Mouse (Mus musculus) intestine, embryonic 15.5 days (tissue): ENCODE data around the gene Hoxa4. TPM values are rescaled to one million over a fixed set of nuclear protein-coding genes. Genes with fewer than 3 reads are reported as not detected.

Source experiments
- ATAC-seq: fragments of 200-750 bp; cut with Nextera tagmentation; 2 replicates; pipeline ENCODE4 v1.8.0; 2017; ENCODE audit warnings: moderate TSS enrichment, moderate library complexity
- H3K27ac ChIP-seq: fragments of 300-500 bp; sonication (generic); 2 replicates; pipeline ENCODE4 v1.5.1; 2015; ENCODE audit warnings: mild to moderate bottlenecking, inconsistent platforms
- H3K27me3 ChIP-seq: fragments of 300-500 bp; sonication (generic); replicated peaks from 2 replicates; pipeline ENCODE4 v1.6.1; 2015; ENCODE audit warnings: inconsistent platforms
- H3K36me3 ChIP-seq: fragments of 300-500 bp; sonication (generic); 2 replicates; pipeline ENCODE4 v1.6.1; 2015; ENCODE audit warnings: inconsistent platforms
- H3K4me1 ChIP-seq: fragments of 300-500 bp; sonication (generic); replicated peaks from 2 replicates; pipeline ENCODE4 v1.6.1; 2015; ENCODE audit warnings: inconsistent platforms
- H3K4me2 ChIP-seq: fragments of 300-500 bp; sonication (generic); replicated peaks from 2 replicates; pipeline ENCODE4 v1.6.1; 2015; ENCODE audit warnings: mild to moderate bottlenecking, inconsistent platforms
- H3K4me3 ChIP-seq: fragments of 300-500 bp; sonication (generic); replicated peaks from 2 replicates; pipeline ENCODE4 v1.5.1; 2015; ENCODE audit warnings: inconsistent platforms
- H3K9ac ChIP-seq: fragments of 300-500 bp; sonication (generic); 2 replicates; pipeline ENCODE4 v1.6.1; 2015; ENCODE audit warnings: inconsistent platforms
- H3K9me3 ChIP-seq: fragments of 300-500 bp; sonication (generic); 2 replicates; pipeline ENCODE4 v1.6.1; 2016; ENCODE audit warnings: inconsistent platforms
- WGBS: fragments of 180-500 bp; shearing (Covaris S2); methylation state at CpG from one replicate; pipeline ENCODE4 v1.1.7; 2015; 5-methylcytosine and 5-hydroxymethylcytosine counted together
- polyA plus RNA-seq: library from polyadenylated mRNA; unstranded; fragments of >200 nt; fragmentation: Nextera tagmentation; extraction: Ambion mirVana; gene quantifications from 2 replicates; pipeline ENCODE4 v1.2.1, GENCODE M21; 2015

Hoxa4 gene
- polyA plus RNA-seq, 1 experiment from 2014 or later, result 4.5 TPM

DNA sequence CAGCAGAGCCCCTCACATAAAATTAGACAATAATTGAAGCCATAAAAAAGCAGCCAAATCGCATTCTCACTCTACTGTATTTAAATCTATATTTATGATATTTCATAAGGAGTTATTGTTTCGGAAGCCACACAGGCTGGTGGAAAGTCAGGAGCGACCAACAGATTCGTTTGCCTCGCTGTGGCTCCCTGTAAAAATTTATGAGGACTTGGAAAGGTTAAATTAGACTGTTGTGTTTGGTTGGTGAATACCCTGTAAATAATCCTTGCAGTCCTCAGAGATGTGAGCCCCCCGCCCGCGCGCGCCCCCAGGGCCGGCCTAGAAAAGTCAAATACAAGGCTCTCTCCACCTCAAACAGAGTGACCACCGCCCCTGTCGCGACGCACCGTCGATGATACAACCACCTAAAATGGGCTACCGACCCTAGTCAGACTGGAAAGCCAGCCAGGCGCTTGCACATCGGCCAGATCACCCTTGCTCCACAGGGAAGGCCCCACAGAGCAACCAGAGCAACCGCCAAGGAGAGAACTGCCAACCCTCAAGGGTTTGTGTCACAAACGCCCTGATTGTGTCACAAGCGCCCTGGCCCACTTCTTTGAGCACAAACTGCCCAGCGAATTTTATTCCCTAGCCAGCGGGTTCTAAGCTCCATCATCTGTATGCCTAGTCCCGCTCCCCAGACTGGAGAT, 35.2 kb upstream of the Hoxa4 start:
- Histone ChIP-seq H3K27ac (peak overlapping the region; percentile 32; the same call in 1 of the 2 replicates), H3K4me2 (peak overlapping the region; percentile 50), H3K4me3 (peak overlapping the region; percentile 6; the same call in 1 of the 2 replicates), H3K36me3 (no peaks in the 10 kb centered on the region), H3K9ac (no peak overlapping the region), H3K27me3 (peaks cover 90% of the 10 kb centered on the region), H3K9me3 (no peaks in the 10 kb centered on the region), H3K4me1 (0 out of 2 replicates have a peak, but pooled peaks cover 7% of the 10 kb centered on the region)
- WGBS, result 4% methylated on average over 26 of the region's 26 CpGs
- no peak for ATAC-seq

DNA sequence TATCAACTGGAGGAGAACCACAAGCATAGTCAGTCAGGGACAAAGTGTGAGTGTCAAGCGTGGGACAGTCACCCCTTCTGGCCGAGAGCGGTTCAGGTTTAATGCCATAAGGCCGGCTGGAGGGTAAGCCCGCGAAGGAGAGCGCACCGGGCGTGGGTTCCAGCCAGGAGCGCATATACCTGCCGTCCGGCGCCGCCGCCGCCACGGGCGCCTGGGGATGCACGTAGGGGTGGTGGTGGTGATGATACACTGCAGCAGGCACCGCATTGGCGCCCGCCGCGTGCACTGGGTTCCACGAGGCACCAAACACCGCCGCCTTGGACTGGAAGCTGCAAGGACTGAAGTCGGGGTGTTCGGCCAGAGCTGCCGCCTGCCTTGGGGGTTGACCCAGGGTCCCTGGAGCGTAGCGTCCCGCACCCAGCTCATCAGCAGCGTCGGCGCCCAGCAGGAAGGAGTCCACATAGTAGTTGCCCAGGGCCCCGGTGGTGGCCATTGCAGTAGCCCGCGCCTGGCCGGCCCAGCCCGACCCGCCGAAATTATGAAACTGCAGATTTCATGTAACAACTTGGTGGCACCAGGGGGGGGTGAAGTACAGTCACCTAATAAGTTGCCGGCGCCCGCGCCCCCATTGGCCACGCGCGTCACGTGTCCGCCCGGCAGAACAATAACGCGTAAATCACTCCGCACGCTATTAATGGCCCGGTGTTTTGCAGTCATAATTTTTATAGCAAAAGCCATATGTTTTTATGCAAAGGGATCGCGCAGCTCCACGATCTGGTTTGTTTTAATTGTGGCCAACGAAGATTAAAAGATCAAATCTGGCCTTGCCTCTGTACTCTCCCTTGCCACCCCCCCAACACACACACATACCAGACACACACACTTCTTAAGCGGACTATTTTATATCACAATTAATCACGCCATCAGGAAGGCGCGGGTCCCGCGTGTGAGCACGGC, 34.3 kb upstream of the Hoxa4 start:
- Histone ChIP-seq H3K9ac (peak overlapping the region; percentile 37), H3K36me3 (no peaks in the 10 kb centered on the region), H3K4me3 (peak overlapping the region; percentile 38), H3K4me2 (peak overlapping the region; percentile 50), H3K27ac (peak overlapping the region; percentile 40; the same call in 1 of the 2 replicates), H3K9me3 (no peaks in the 10 kb centered on the region), H3K27me3 (peaks cover 93% of the 10 kb centered on the region), H3K4me1 (peaks cover 11% of the 10 kb centered on the region; the same call in 1 of the 2 replicates)
- peak; percentile 27; the same call in 1 of the 2 replicates for ATAC-seq
- 2% methylated on average over 69 of the region's 69 CpGs for WGBS

DNA sequence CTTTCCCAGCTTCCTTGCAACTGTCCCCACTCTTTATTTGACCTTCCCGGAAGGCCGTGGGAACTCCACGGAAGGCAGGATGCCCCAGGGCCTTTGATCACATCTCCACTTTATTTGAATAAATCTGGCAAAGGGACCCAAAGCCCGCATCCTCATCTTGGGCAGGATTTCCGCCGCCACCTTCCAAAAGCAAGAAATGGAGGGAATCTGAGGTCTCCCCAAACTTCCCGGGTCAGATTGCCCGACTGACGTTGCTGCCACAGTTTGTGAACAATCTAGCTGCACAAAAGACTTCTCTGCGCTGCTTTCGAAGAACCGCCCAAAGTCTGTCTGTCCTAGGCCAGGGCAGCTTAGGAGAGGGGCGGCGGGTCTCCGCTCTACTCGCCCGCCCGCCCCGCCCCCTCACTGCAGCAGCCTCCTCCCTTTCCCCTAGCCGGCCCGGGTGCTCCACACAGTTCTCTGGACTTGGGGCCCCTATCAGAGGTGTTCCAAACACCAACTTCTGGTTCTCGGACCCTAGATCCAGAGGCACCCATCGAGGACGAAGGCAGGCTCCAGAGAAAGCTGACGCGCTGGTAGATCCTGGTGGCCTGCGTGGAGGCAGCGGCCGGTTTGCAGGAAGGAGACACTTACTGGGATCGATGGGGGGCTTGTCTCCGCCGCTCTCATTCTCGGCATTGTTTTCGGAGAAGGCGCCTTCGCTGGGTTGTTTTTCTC, 33.5 kb upstream of the Hoxa4 start:
- Histone ChIP-seq H3K9ac (peak overlapping the region; percentile 37), H3K27ac (no peak overlapping the region), H3K4me1 (peaks cover 11% of the 10 kb centered on the region; the same call in 1 of the 2 replicates), H3K4me2 (peak overlapping the region; percentile 50), H3K9me3 (no peaks in the 10 kb centered on the region), H3K27me3 (peaks cover 92% of the 10 kb centered on the region), H3K36me3 (no peaks in the 10 kb centered on the region), H3K4me3 (peak overlapping the region; percentile 38)
- ATAC-seq, result no peak
- 2% methylated on average over 35 of the region's 36 CpGs for WGBS

DNA sequence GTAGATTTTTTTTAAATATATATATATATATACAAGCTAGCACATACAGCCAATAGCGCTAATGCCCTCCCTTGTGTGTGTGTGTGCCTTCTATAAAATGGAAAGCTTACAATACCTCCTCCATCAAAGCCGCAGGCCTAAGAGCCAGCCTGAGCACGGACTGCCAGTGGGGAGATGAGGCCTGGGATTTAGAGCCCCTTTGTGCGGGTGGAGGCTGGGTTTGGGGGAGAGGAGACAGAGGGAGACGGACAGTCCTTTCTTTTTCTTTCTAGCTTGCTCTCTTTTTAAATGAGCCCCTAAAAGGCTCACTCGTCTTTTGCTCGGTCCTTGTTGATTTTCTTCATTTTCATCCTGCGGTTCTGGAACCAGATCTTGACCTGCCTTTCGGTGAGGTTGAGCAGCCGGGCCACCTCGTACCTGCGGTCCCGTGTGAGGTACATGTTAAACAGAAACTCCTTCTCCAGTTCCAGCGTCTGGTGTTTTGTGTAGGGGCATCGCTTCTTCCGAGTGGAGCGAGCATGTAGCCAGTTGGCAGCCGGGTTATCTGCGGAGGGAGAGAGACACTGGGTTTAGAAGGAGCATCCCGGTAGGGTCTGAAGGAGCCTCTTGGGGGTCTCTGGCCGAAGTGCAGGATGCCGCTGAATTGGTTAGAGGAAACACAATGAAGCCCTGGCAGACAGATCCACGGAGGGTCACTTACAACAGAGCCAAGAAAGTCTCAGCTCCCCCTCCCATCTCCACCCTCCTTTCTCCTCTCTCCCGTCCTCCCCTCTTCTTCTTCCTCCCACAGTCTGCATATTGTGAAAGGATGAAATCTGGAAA, 32.6 kb upstream of the Hoxa4 start:
- no peaks in the 10 kb centered on the region for H3K9me3 ChIP-seq
- no peak for ATAC-seq
- H3K4me1 ChIP-seq, result peaks cover 11% of the 10 kb centered on the region; the same call in 1 of the 2 replicates
- peaks cover 92% of the 10 kb centered on the region for H3K27me3 ChIP-seq
- peak overlapping the region; percentile 50 for H3K4me2 ChIP-seq
- peak overlapping the region; percentile 38 for H3K4me3 ChIP-seq
- H3K9ac ChIP-seq, result no peak overlapping the region
- H3K36me3 ChIP-seq, result no peaks in the 10 kb centered on the region
- H3K27ac ChIP-seq, result no peak overlapping the region
- 10% methylated on average over 24 of the region's 24 CpGs for WGBS

DNA sequence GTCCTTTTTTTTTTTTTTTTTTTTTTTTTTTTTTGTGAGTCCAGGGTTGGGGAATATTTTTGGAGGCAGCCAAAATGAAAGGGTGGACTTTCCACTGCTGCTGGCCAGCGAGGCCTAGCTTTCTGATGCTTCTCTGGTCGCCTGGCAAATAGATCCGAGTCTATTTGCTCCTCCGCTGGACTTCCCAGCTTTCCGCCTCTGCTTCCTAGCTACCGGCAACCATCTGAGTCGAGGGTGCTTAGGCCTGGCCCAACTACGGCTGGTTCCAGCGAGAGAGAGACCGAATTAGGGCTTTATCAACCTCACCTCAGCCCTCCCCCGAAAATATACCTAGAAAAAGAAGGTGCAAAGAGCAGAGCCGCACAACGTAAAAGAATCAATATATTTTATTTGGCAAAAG, 31.2 kb upstream of the Hoxa4 start:
- peaks cover 94% of the 10 kb centered on the region for H3K27me3 ChIP-seq
- ATAC-seq, result no peak
- 0 out of 2 replicates have a peak overlapping the region, but pooled peaks have one; percentile 11 for H3K4me3 ChIP-seq
- H3K27ac ChIP-seq, result 0 out of 2 replicates have a peak overlapping the region, but pooled peaks have one; percentile 13
- H3K4me2 ChIP-seq, result peak overlapping the region; percentile 94
- peaks cover 11% of the 10 kb centered on the region; the same call in 1 of the 2 replicates for H3K4me1 ChIP-seq
- no peak overlapping the region for H3K9ac ChIP-seq
- WGBS, result 41% methylated on average over 13 of the region's 13 CpGs
- no peaks in the 10 kb centered on the region for H3K9me3 ChIP-seq
- no peaks in the 10 kb centered on the region for H3K36me3 ChIP-seq

DNA sequence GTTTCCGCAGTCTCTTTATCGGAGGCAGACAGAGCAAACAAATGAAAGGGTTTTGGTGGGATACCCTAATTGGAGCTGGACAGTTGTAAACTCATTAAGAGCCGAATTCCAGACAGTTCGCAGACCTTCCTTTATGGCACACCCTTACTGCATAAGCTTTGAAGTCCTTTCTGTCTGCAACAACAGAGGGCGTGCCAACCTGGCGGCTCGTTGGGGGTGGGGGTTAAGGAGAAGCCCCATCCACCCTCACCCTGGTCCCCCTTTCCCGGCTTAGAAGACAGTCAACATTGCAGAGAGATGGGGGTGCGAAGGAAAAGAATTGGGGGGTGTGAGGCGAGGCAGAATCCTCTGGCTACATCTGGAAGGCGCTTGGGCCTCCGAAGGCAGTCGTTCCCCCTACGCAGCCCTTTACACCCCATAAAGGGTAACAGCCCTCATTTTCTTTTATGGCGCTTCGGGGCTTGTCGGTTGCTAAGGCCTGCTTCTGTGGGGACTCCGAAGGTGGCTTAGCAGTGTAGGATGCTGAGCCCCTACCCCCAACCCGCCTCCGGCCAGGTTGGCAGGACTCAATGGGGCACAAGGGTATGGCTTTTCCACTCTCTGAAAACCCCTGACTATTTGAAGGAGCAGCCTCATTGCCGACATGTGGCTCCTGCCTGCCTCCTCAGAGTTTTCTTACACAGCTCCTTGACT, 30.6 kb upstream of the Hoxa4 start:
- Histone ChIP-seq H3K9ac (no peak overlapping the region), H3K36me3 (no peaks in the 10 kb centered on the region), H3K9me3 (no peaks in the 10 kb centered on the region), H3K27ac (peak overlapping the region; percentile 72), H3K4me2 (peak overlapping the region; percentile 94), H3K27me3 (peaks cover 94% of the 10 kb centered on the region), H3K4me1 (peaks cover 11% of the 10 kb centered on the region; the same call in 1 of the 2 replicates), H3K4me3 (peak overlapping the region; percentile 55)
- 10% methylated on average over 21 of the region's 21 CpGs for WGBS
- peak; percentile 46 for ATAC-seq

DNA sequence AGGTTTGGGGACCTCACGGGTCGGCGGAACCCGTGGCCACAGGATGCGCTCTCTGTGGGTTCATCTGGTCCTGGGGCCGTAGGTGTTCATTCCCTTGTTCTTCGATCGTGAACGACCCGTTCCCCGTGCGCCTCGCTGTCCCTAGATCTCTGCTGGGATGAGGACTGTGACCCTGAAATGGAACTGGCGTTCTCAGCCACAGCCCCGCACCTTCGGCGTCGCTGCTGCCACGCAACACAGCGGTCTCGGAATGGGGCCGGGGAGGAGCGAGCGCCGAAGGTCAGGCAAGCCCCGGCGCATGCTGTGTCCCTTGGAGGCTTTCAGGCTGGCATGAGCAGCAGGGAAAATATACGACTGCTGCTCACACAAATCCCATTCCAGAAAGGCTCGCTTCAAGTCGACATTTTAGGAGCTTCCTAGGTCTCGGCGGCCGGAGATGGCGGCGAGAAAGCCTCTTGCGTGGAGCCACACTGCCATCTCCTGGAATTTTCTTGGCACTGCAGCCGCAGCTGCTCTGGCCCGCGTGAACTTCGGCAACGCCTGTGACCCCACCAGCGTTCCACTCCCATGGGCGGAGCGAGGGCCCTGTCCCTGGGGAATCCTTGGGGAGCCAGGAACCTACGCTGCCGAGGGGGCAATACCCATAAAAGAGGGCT, 29.9 kb upstream of the Hoxa4 start, which contains the start of gene Hoxa7:
TSS of gene Hoxa7 (minus strand) at position 518 of the 656 bp plus-strand sequence.
- Histone ChIP-seq H3K27me3 (peaks cover 92% of the 10 kb centered on the region), H3K36me3 (no peaks in the 10 kb centered on the region), H3K4me2 (peak within 1 kb of the TSS; percentile 94), H3K4me3 (peak within 1 kb of the TSS; percentile 55), H3K27ac (peak within 1 kb of the TSS; percentile 77), H3K4me1 (peaks cover 17% of the 10 kb centered on the region), H3K9me3 (no peaks in the 10 kb centered on the region), H3K9ac (peak within 1 kb of the TSS; percentile 62)
- 1% methylated on average over 46 of the region's 46 CpGs for WGBS
- ATAC-seq, result peak; percentile 68

DNA sequence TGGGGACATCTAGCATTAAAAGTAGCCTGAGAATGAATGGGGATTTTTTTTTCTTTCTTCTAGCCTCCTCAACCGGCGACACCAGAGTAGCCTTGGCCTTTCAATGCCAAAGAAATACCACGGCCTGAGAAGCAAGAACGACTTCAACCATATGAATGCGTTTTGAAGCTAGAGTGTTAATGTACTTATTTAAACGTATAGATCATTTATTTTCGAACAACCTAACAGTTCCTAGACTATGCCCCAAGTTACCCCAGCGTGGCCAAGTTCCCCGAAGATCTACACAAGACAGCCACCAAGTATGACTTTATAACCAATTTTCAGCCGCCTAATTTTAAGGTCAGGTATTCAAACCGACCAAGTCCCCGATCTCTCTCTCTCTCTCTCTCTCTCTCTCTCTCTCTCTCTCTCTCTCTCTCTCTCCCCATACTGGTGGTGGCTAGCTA, 29.3 kb upstream of the Hoxa4 start:
- Histone ChIP-seq H3K4me3 (peak overlapping the region; percentile 55), H3K36me3 (no peaks in the 10 kb centered on the region), H3K27ac (no peak overlapping the region; the same call in 1 of the 2 replicates), H3K27me3 (peaks cover 92% of the 10 kb centered on the region), H3K9me3 (no peaks in the 10 kb centered on the region), H3K4me2 (peak overlapping the region; percentile 94), H3K9ac (peak overlapping the region; percentile 62; the same call in 1 of the 2 replicates), H3K4me1 (peaks cover 17% of the 10 kb centered on the region)
- WGBS, result 19% methylated on average over 12 of the region's 12 CpGs
- ATAC-seq, result no peak

DNA sequence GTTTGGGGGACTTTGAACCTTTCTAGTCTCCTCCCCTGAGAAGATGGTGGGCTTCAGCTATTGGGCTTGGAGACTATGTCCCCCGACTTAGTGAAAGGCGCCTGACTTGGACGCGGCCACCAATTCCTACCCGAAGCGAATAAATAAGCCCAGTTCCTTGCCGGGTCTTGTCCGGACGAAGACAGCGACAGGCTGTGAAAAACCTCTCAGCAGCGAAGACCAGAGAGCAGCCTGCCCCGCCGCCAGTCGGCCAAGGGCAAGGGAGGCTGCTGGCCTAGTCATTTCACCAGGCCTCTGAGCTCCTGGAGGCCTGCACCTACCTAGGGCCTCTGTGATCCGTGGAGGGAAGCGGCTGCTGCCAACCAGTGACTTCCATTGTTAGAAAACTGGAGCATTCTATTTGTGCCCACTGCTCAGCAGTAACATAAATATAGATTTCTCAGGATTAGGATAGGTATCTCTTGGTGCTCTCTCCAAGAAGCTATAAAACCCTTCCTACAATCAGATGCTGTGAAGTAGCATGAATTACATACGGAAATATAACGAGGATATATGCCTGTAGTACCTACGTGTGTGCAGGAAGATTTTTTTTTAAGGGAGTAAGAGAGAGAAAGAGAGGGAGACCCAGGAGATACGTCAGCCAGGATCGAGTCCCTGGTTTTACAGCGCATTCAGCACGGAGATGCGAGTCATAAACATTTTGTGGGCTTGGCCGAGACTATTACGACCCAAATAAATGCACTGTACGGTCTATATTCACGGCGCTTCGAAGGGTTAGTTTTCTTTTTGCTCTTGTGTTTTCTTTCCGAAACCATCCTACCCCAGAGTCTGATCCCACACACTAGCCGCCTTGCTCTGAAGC, 28.7 kb upstream of the Hoxa4 start:
- no peak for ATAC-seq
- Histone ChIP-seq H3K27me3 (peaks cover 91% of the 10 kb centered on the region), H3K4me3 (no peak overlapping the region), H3K27ac (no peak overlapping the region), H3K4me1 (peaks cover 21% of the 10 kb centered on the region), H3K4me2 (peak overlapping the region; percentile 94), H3K36me3 (no peaks in the 10 kb centered on the region), H3K9me3 (no peaks in the 10 kb centered on the region), H3K9ac (no peak overlapping the region)
- 37% methylated on average over 32 of the region's 32 CpGs for WGBS
